Mouse (Mus musculus): ENCODE measurements around the gene Rap2c.

The Rap2c gene

DNA sequence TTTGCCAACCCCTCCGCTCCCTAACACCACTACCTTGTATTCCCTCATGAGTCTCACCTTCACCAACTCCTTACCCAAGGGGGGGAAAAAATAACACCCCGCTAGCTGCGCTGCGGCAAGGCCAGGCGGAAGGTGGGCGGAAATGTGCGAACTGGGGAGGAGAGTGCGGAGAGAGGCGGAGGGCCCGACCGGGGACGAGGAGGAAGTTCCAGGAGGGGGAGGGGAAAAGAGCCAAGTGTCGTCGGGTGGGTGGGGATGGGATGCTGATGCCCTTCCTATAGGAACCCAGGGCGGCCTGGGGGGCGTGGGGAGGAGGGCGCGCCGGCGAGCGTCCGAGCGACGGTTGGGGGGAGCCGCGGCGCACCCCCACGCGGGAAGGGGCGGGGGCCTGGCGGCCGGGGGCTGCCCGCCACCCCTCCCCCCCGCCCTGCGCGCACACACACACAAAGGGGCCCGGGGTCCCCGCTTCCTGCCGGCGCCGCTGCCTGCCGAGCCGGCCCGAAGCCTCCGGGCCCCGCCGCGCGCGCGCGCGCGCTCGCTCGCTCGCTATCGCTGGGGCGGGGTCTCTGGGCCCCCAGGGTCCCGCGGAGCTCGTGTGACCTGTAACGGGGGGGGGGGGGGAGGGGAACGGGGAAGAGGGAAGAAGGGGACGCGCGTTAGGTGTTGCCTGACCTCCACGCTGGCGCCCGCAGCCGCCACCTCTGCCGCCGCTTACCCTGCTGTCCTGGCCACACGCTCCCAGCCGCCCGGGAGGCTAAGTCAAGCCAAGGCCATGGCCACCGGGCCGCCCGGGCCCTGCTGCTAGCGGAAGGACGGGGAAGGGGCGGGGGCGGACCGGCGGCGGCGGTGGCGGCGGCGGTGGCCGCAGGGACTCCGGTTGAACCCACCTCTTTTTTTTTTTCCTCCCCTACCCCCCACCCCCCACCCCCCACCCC is at the start of gene Rap2c:
Gene Rap2c (minus strand): TSS at position 168 of the 935 bp plus-strand sequence.
- DNase-seq (ENCODE audit: low read depth) = peak; percentile 78

DNA sequence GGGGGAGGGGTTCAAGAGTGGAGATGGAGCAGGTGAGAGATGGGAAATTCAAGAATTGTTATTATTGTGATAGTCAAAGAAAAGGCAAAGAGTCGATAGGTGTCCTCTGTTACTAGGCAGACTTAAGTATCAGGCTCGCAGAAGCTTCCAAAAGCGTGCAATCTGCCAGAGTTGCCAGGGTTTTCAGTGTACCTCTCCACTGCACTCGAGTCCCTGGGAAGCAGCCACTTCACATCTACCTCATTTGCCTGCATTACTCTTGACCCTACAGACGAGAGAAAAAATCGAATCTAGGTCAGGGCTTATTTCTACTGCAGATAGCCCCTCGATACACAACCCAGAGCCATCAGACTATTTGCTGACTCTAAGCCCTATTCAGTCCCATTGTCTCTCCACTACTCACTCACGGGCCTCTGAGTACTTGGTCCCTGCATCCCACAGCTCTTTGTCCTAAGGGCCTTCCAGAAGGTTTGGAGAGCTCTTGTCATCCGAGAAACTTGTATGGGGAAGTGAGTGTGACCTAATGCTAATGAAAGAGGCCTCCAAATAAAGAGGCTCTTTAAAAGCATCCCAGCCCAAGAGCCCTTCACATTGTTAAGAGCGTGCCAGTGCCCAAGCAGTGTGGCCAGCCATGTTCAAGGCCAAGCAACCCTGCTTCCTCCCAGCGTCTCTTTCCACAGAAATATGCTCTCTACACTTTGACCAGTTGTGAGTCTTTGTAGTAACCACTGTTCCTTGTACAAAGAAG is 48.9 kb upstream of the Rap2c start:
- DNase-seq (ENCODE audit: low read depth) = no peak

DNA sequence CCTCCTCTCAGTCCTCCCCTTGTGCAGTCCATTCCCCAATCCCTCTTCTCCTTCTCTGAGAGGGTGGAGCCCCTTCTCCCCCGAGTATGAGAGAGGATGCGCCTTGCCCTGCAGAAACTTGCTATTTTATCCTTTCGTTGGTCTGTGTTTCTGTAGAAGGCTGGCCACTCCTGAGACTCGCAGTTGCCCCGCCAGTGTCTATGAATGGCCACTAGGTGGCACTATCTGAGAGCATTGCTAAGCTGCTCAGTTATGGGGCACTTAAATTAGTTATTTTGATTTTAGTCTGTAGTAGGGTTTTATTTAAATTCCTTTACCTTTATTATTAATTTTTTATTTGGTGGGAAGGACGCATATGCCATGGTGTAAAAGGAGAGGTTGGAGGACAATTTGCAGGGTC is 48.0 kb upstream of the Rap2c start:
- peak; percentile 66 for DNase-seq (ENCODE audit: low read depth)

DNA sequence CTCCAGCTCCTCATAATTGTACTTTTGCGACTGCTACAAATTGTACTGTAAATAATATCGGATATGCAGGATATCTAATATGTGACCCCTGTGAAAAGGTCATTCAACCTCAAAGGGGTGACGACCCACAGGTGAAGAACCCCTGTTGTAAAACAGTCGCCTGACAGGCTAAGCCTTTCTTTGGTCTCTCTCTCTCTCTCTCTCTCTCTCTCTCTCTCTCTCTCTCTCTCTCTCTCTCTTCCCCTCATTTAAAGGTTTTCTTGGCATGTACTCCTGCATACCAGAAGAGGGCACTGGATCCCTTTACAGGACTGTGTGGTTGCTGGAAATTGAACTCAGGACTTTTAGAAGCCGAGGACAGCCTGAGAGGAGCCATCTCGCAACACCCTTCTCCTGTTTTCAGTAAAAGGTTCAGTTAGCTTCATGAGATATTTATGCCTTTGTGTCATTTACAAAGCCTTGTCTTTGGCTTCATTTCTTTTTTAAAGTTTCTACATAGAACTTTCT is 47.4 kb upstream of the Rap2c start:
- DNase-seq (ENCODE audit: low read depth) = peak; percentile 10

DNA sequence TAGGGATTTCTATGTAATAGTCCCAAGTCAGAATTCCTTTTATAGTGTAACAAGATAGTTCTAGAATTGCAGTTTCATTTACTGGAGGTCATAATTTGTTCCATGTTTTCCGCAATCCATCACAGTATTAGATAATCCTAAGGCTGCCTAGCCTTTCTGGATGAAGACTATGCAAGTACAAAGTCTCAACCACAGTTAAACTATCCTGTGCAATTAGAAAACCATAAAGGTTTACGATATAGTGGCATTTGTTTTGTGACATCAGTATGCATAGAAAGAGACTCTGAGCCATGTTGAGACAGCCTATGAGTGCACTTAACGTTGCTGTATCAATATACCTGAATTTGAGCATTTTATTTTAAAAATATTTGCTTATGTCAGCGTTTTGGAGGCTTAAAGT is 42.4 kb upstream of the Rap2c start:
- DNase-seq (ENCODE audit: low read depth) = no peak

DNA sequence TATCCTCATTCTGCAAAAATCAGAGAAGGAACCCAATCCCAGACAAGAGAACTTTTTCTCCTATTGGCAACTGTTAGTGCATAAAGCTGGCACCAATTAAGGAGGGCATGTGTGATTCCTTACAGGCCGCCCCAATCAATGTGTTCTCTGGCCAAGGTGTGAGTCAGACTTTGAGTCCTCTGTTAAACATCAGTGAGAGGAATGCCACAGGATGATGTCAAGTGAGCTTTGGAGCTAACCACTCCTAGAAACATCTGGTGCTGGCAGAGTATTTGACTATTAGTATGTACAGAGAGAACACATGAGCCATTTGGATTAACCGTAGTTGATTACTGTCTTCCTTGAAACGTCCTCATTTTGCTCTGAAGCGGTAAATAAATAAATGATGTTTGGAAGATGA is 40.9 kb upstream of the Rap2c start:
- DNase-seq (ENCODE audit: low read depth) = no peak

DNA sequence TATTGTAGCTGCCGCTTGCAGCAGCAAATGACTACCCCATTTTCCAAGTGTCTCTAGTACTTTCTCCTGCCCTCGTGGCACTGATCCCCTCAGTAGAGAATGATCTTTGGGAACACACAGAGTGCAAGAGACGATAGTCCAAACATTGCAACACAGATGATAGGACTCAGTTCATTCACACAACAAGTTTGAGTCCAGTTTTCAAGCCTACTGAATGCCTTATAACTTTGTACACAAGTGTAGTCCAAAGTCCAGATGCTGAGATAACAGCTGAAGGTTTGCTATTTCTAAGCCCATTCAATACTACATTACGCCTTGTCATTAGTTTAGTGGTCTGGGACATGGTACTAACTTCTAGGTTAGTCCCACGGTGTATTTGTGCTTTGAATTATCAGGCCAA is 40.5 kb upstream of the Rap2c start:
- DNase-seq (ENCODE audit: low read depth) = no peak

DNA sequence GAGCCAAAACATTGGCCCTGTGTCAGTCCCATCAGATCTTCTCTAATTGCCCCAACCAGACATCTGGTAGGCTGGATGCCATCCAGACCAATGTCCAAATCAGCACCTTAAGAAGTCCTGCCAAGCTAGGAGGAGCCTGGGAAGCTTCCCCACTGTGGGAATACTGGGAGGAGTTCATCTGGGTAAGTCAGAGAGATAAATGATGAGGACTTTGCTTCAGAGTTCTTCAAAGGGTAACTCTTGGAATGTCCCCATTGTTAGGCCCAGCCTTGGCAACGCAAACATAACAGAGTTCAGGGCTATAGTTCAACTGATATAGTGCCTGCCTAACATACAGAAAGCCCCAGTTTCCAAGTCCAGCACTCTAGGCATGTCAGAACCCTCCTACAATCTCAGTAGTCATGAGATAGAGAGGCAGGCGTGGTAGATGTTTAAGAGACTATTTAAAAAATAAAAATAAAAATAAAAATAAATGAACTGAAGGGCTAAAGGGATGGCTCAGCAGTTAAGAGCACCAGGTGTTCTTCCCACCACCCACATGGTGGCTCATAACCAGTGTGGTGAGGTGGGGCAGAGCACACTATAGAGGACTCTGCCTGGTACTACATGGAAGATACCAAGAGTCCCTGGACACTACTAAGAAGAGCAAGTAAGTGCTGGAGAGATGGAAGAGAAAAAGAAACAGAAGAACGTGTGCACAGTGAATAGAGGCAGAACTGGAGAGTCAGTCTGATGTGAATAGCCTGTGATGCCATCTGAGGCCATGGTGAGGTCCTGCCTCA is 34.1 kb upstream of the Rap2c start:
- DNase-seq (ENCODE audit: low read depth) = no peak

DNA sequence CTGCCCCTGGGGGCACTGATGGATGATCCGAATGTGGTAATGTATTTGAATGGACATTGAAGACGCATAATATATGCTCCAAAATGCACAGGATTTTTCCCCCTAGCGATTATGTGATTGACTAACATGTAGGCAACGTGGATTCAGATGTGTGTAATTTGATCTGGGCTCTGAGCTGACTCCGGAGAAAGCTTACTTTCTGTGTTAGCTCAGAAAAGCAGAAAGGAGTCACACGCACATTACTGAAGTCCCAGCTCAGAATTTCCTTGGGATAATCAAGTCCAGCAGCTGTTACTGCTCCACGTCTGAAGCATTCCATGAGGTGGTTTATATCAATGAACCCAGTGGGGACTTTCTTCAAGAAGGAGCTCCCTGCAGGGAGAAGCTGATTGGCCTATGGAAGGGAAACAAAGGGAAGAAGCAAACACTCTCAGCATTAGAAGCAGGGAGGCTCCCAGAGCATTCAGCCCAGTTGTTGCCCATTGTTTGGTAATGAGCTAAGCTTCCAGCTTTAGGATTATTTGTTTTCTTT is 17.9 kb upstream of the Rap2c start:
- DNase-seq (ENCODE audit: low read depth) = no peak

DNA sequence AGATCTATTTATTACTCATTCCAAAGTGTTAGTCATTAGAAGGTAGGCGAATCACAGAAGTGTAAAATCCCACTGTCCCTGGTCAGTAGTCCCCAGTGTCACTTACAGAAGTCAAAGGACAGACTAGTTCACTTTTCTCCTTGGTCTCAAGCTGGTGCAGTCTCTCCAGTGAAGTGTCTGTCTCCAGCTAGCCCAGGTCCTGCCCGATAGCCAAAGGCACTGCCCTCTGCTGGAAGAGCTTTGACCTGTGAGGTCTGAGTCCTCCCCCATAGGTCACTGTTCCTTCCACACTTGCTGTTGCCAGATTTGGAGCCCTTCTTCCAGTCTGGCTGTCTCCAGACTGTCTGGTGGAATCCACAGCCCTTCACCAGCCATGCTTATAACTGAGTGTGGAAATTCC is 2.1 kb upstream of the Rap2c start:
- DNase-seq (ENCODE audit: low read depth) = peak; percentile 6

DNA sequence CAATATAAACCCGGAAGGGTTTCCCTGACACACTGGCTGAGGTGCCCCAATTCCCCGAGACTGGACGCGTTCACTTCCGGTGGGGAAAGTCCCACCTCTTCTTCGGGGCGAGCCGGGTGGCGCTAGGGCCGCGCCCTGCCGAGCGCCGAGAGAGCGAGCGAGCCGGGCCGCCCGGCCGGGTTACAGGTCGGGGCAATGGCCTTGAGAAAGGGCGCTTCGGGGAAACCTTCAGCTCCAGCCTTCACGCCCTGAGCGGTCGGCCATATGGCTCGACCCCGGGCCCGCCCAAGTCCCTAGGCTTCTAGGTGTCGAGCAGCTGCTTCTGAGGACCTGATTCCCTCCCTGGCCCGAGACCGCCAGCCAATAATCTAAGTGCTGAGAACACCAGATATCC is 965 bp upstream of the Rap2c start:
- DNase-seq (ENCODE audit: low read depth) = peak; percentile 78

DNA sequence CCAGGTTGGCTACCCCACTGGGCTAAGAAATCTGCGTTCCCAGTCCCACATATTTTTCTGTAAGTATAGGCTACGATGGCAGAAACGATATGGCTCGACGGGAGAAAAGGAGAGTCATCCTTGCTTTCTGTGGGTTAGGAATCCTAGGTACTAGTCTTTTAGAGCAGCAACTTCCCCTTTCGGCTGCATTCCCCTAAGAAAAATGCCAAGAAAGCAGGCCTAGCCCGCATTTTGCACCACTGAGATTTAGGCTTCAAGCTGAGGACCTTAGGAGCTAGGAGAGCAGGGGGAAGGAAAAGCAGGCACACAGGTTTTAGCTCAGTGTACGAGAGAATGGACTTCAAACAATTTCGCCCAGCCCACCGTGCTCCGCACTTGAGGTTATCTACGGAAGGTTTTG is 892 bp downstream of the Rap2c start:
- peak; percentile 18 for DNase-seq (ENCODE audit: low read depth)

DNA sequence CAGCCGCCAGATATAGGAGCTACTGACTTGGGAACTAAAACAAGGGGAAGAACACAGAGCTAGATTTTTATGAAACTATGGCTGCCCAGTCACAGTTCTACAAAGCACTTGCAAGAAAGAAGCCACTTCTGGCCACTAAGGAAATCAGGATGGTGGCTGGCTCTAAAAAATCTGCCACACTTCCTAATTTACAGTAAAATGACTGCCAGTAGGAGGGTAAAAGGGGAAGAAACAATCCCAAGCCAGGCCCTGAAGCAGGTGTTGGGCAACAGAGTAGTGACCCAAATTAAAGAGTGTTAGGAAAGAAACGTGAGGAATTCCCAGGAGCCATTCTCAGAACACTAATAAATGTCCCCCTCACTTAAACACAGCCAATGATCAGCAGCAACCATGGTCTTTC is 5.5 kb downstream of the Rap2c start:
- DNase-seq (ENCODE audit: low read depth) = no peak

DNA sequence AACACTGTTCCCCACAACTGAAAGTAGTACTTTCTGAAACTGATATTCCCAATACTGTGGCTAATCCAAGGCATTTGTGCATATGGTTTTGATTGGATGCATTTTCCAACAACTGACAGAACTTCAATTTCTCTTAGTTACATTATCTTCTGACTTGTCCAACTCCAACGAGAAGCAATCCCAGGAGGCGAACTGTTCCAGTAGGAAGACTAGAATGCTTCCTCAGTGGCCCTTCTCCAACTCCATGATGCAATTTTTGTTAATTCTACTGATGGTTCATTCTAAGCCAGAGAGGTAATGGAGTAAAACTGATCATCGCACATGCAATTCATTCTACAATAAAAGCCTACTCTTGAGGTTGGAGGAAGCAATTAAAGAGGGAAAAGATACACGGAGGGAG is 7.5 kb downstream of the Rap2c start:
- no peak for DNase-seq (ENCODE audit: low read depth)

DNA sequence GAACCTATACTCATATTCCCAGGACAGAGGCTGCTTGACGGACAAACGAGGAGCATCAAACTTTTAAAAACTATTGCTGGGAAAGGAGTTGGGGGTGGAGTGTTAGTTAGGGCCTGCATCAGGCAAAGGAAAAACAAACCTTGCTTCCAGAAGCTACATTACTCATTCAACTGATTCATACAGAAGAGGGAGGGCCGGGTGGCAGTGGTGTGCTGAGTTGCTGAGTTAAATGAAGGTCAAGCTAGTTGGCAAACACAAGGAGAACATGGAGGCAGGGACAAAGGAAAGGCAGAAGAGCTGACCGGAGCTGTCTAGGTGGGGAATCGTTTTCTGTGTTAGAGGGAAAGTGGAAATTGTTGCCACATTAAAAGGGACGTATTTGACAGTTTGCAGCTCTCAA is 17.0 kb downstream of the Rap2c start:
- DNase-seq (ENCODE audit: low read depth) = no peak

DNA sequence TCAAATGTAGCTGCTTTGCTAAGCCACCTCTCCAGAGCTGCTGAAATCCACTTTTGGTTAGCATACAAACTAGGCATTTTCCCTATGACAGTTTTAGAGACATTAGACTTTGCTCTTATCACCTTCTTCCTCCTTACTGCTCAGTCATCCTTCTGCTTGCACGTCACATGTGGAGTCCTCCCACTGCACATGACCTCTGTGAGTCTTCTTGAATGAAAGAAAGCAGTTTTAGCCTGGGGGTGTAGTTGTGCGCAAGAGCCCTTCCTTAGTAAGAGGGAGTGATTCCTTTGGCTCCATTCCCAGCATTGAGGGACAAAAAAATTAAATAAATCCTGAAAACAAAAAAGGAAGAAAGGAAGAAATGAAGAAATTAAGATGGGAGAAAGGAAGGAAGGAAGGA is 22.5 kb downstream of the Rap2c start:
- no peak for DNase-seq (ENCODE audit: low read depth)

DNA sequence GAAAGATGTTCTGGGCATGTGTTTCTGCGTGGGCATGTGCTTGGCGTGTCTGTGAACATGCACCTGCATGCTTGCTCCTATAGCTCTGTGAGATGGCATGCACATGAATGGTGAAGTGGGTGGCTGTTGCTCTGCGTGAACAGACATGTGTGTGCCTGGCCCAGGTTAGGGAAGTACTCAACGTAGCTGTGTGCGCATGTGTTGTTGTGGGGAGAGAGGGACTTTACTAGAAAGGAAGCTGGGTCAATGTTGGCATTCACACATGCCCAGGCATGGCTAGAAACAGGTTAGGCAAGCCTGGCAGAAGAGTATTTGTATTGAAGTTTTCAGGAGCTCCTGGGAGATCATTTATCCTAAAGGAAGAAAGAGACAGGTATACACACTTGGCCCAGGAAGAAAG is 26.5 kb downstream of the Rap2c start:
- no peak for DNase-seq (ENCODE audit: low read depth)

DNA sequence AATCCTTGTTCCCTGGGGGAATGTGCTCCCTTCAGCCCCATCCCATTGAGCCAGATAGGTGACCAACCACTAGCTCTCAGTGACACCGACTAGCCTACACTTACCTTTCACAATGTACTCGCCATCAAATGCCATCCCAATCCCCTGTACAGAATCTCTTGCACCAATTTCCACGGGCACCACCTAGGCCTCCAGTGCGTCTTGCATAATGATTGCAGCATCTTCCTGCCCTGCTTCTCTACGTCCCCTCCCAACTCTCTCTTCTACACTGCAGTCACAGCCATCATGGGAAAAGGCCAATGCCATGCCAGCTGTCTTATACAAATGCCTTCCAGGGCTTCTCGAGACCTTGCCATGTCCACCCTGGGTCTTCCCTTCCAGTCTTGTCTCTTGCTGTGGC is 27.9 kb downstream of the Rap2c start:
- no peak for DNase-seq (ENCODE audit: low read depth)

DNA sequence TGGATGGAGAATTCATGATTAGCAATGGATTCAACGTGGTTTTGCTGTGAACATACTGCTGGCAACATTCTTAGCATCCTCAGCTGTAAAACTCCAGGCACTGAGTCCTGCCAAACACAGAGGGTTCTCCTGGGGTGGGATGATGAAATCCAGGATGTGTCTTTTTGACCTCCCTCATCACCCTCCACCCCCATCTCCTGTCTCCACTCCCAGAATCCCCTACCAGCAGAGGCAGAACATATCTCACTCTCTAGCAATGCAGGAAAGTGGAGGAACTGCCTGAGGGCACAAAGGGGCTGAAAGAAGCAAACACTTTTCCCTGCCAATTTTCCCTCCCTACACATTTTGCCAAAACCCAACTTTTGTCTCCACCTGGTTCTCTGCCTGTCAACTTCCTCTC is 29.2 kb downstream of the Rap2c start:
- DNase-seq (ENCODE audit: low read depth) = no peak

DNA sequence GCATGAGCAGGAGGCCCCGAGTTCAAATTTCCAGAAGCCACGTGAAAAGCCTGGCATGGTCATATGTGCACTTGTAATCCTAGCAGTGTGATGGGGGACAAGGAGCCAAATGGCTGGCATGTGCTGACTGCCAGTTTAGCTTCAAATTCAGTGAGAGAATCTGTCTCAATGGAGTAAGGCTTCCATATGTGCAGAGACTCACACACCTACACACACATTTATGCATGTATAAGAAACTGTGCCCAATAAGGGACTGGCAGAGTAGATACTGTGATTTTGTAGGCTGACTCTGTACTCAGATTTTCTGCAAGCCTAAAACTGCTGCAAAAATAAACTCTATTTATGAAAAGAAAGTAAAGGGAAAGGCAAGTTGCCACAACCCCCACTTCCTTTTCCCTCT is 39.4 kb downstream of the Rap2c start:
- DNase-seq (ENCODE audit: low read depth) = no peak

DNA sequence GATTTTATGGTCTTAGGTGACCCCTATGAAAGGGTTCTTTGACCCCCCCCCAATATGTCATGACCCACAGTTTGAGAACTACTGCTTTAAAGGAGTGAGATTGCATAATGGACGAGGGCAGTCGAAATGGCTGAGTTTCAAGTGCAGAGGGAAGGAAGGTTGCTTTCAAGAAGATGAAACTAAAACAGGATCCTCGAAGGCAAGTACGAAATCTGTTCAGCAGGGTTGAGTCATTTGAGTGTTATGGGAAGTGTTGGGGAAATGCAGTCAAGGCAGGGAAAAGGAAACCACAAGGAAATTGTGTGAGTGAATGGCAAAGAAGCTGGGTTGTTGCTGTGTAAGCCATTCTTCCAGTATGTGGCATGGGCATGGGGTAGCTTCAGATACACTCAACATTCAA is 45.7 kb downstream of the Rap2c start:
- DNase-seq (ENCODE audit: low read depth) = no peak

DNA sequence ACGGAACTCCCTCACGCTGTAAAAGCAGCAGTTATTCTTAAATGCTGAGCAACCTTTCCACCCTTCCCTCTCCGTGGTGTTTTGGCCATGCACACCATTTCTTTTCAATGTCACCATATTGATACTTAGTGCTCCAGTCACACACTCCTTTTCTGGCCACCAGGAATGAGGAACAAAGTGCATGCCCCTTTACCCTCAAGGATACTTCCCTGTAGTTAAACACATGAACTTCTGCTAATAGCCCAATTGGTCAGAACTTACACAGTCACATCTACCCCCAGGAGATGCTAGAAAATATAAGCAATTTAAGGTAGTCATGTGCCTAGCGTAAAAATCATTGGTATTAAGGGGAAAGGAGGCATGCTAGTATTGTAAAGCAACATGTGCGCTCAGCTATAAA is 47.9 kb downstream of the Rap2c start:
- no peak for DNase-seq (ENCODE audit: low read depth)

Measured in naive thymus-derived CD4-positive, alpha-beta T cell, adult 2 months (primary cell).